Mouse (Mus musculus): ENCODE data around the gene Osbpl6. TPM values are rescaled to one million over a fixed set of nuclear protein-coding genes. Genes with fewer than 3 reads are reported as not detected.
A peak's percentile ranks its signal among the peaks of the same experiment; 100 is the strongest.

Osbpl6 gene
- total and polyA plus RNA-seq, 3 experiments: 5.9 to 13.5 (median 11.4) TPM

DNA sequence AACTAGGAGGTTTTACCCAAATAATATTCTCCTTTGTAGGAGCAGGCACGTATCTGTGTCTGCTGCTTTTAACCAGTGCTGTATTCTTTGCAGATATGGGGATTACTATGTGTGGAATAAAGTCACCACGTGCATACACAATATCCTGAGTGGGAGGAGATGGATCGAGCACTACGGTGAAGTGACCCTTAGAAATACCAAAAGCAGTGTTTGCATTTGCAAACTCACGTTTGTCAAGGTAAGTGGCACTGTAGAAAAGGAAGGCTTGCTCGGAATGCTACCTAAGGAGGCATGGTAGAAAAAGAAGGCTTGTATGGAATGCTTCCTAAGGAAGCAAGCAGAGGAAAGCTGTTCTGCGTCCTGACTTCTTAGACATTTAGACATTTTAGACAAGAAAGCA lies 183.9 kb downstream of the Osbpl6 start:
- TF ChIP-seq CTCF (IDR thresholded peaks at IDR 0.05) (no peak), EP300 (IDR thresholded peaks at IDR 0.05; ENCODE audit: insufficient read depth, low read depth, low read length) (no peak), POLR2A (IDR thresholded peaks at IDR 0.05; ENCODE audit: insufficient read depth, low read depth, low read length) (no peak)
- Histone ChIP-seq H3K36me3 (ENCODE audit: control insufficient read depth, insufficient read depth, low read length) (no peaks in the 10 kb centered on the region), H3K4me3 (no peak overlapping the region), H3K27me3 (ENCODE audit: control insufficient read depth, insufficient read depth, low read length) (no peaks in the 10 kb centered on the region), H3K27ac (no peak overlapping the region), H3K9ac (ENCODE audit: low read depth, low read length) (no peak overlapping the region), H3K4me1 (ENCODE audit: control insufficient read depth, insufficient read depth, low read length) (no peaks in the 10 kb centered on the region), H3K79me2 (replicated peaks; ENCODE audit: control insufficient read depth, insufficient read depth, low read length) (no peaks in the 10 kb centered on the region)
- DNase-seq: no peak
- intact Hi-C loops (cut with DNase I): no loop called here
- 91% methylated on average over 7 of the region's 7 CpGs for WGBS

DNA sequence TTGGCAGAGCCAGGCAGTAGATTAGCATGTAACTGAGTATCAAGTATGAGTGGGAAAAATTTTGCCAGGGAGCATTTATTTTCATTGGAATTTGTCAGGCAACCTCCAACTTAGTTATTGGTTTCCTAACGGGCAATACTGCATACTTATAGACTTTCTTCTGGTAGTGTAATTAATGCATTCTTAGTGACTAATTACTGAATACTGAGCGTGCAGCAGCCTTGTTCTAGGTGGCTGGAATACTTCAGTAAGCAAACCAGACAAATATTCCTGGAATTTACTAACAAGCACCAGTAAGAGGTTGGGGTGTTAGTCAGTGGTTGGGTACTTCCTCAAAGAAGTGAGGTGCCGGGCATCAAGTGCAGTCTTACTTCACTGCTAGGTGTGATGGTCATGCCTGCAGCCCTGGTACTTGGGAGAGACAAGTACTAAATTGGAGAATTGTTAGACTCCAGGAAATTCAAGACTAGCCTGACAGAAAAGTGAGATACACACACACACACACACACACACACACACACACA lies 186.2 kb downstream of the Osbpl6 start:
- no peaks in the 10 kb centered on the region for H3K79me2 ChIP-seq (replicated peaks; ENCODE audit: control insufficient read depth, insufficient read depth, low read length)
- H3K4me1 ChIP-seq (ENCODE audit: control insufficient read depth, insufficient read depth, low read length): no peaks in the 10 kb centered on the region
- 76% methylated on average over 3 of the region's 3 CpGs for WGBS
- H3K27ac ChIP-seq: no peak overlapping the region
- intact Hi-C loops (cut with DNase I): no loop called here
- TF ChIP-seq EP300 (IDR thresholded peaks at IDR 0.05; ENCODE audit: insufficient read depth, low read depth, low read length) (no peak), CTCF (IDR thresholded peaks at IDR 0.05) (no peak), POLR2A (IDR thresholded peaks at IDR 0.05; ENCODE audit: insufficient read depth, low read depth, low read length) (no peak)
- no peaks in the 10 kb centered on the region for H3K36me3 ChIP-seq (ENCODE audit: control insufficient read depth, insufficient read depth, low read length)
- no peak overlapping the region for H3K9ac ChIP-seq (ENCODE audit: low read depth, low read length)
- H3K4me3 ChIP-seq: no peak overlapping the region
- H3K27me3 ChIP-seq (ENCODE audit: control insufficient read depth, insufficient read depth, low read length): no peaks in the 10 kb centered on the region
- no peak for DNase-seq

DNA sequence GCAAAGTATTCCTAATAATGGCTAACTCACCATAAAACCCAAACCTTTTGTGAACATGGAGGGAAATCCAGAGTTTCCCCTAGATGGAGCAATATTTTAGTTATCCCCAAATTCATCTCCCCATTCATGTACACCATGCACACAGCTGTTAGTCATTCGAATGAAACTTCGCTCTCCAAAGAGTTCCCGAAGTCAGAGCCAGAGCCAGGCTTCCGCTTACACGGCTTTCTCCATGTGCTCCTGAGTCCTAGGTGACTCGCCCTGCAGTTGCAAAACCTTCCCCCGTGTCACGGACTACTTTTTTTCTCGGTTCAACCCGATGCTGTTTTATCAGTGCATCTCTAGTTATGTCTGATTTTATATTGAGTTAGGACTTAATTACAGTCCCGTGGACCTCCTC lies 191.2 kb downstream of the Osbpl6 start:
- intact Hi-C loops (cut with DNase I): no loop called here
- TF ChIP-seq POLR2A (IDR thresholded peaks at IDR 0.05; ENCODE audit: insufficient read depth, low read depth, low read length): no peak
- no peak for TF ChIP-seq CTCF (IDR thresholded peaks at IDR 0.05)
- no peak for TF ChIP-seq EP300 (IDR thresholded peaks at IDR 0.05; ENCODE audit: insufficient read depth, low read depth, low read length)
- Histone ChIP-seq H3K9ac (ENCODE audit: low read depth, low read length) (no peak overlapping the region), H3K4me1 (ENCODE audit: control insufficient read depth, insufficient read depth, low read length) (no peaks in the 10 kb centered on the region), H3K36me3 (ENCODE audit: control insufficient read depth, insufficient read depth, low read length) (no peaks in the 10 kb centered on the region), H3K27me3 (ENCODE audit: control insufficient read depth, insufficient read depth, low read length) (no peaks in the 10 kb centered on the region), H3K79me2 (replicated peaks; ENCODE audit: control insufficient read depth, insufficient read depth, low read length) (no peaks in the 10 kb centered on the region), H3K27ac (no peak overlapping the region), H3K4me3 (no peak overlapping the region)
- no peak for DNase-seq
- 86% methylated on average over 11 of the region's 11 CpGs for WGBS

DNA sequence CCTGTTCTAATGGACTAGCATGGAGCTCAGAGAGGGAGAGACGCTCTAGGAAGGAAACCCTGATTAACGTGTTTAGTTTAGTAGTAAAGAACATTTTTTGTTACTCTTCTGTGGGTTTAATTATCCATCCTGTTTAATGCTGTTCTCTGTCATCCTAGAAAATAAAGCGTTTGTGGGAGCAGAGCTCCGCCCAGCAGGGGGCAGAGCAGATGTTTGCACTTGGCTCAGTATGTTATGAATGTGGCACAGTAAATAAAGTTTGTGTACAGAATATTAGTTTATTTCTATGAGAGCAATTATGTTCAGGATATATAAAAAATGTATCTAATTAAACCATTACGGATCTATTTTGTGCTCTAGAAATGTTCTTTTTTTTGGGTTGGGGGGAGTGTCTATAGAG lies 192.9 kb downstream of the Osbpl6 start:
- Histone ChIP-seq H3K27ac (no peak overlapping the region), H3K79me2 (replicated peaks; ENCODE audit: control insufficient read depth, insufficient read depth, low read length) (no peaks in the 10 kb centered on the region), H3K36me3 (ENCODE audit: control insufficient read depth, insufficient read depth, low read length) (no peaks in the 10 kb centered on the region), H3K27me3 (ENCODE audit: control insufficient read depth, insufficient read depth, low read length) (no peaks in the 10 kb centered on the region), H3K4me3 (no peak overlapping the region), H3K4me1 (ENCODE audit: control insufficient read depth, insufficient read depth, low read length) (no peaks in the 10 kb centered on the region), H3K9ac (ENCODE audit: low read depth, low read length) (no peak overlapping the region)
- no peak for DNase-seq
- TF ChIP-seq EP300 (IDR thresholded peaks at IDR 0.05; ENCODE audit: insufficient read depth, low read depth, low read length) (no peak), CTCF (IDR thresholded peaks at IDR 0.05) (peak; percentile 54)
- WGBS: 71% methylated on average over 5 of the region's 5 CpGs
- intact Hi-C loops (cut with DNase I): no loop called here

DNA sequence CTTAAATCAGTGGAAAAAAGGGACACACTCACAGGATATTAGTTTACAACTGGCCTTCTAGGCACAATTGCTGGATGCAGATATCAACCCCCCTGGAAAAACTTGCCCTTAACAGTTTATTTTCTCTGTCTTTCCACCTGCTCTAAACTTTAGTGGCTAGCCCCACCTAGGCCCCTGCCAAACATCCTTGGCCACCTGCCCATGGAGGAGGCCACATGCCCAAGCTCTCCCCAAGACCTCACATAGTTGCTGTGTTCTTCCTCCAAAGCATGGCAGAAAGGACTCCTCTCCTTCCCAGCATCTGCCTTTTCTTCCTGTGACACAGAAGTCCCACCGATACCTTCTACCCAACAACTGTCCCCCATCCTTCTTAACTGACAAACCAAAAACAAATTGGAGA lies 195.9 kb downstream of the Osbpl6 start:
- Histone ChIP-seq H3K27me3 (ENCODE audit: control insufficient read depth, insufficient read depth, low read length) (no peaks in the 10 kb centered on the region), H3K27ac (no peak overlapping the region), H3K9ac (ENCODE audit: low read depth, low read length) (no peak overlapping the region), H3K4me3 (no peak overlapping the region), H3K79me2 (replicated peaks; ENCODE audit: control insufficient read depth, insufficient read depth, low read length) (no peaks in the 10 kb centered on the region), H3K36me3 (ENCODE audit: control insufficient read depth, insufficient read depth, low read length) (no peaks in the 10 kb centered on the region), H3K4me1 (ENCODE audit: control insufficient read depth, insufficient read depth, low read length) (no peaks in the 10 kb centered on the region)
- TF ChIP-seq CTCF (IDR thresholded peaks at IDR 0.05): no peak
- intact Hi-C loops (cut with DNase I): no loop called here
- DNase-seq: no peak
- 97% methylated on average over 1 of the region's 1 CpGs for WGBS

DNA sequence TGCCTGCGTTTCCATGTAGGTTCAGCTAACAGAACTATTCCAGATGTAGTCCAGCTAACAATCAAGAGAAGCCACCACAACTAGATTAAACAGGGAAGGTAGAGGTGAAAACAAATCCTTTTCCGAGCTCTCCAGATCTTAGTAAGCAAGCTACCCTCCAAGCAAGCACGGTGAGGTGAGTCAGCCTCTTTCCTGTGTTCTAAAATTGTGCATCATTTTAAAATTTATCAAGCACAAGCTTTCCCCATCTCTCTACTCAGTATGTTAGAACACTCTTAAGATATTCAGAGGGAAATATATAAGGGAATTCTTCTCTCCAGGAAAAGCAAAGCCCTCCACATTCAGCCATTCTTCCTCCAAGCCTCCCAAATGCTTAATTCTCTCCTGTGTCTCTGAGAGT lies 200.4 kb downstream of the Osbpl6 start:
- TF ChIP-seq CTCF (IDR thresholded peaks at IDR 0.05) (no peak), EP300 (IDR thresholded peaks at IDR 0.05; ENCODE audit: insufficient read depth, low read depth, low read length) (no peak), POLR2A (IDR thresholded peaks at IDR 0.05; ENCODE audit: insufficient read depth, low read depth, low read length) (no peak)
- H3K9ac ChIP-seq (ENCODE audit: low read depth, low read length): no peak overlapping the region
- intact Hi-C loops (cut with DNase I): no loop called here
- H3K4me3 ChIP-seq: no peak overlapping the region
- no peak for DNase-seq
- no peaks in the 10 kb centered on the region for H3K4me1 ChIP-seq (ENCODE audit: control insufficient read depth, insufficient read depth, low read length)
- H3K27ac ChIP-seq: no peak overlapping the region
- H3K79me2 ChIP-seq (replicated peaks; ENCODE audit: control insufficient read depth, insufficient read depth, low read length): no peaks in the 10 kb centered on the region
- WGBS: 76% methylated on average over 3 of the region's 3 CpGs
- no peaks in the 10 kb centered on the region for H3K27me3 ChIP-seq (ENCODE audit: control insufficient read depth, insufficient read depth, low read length)
- no peaks in the 10 kb centered on the region for H3K36me3 ChIP-seq (ENCODE audit: control insufficient read depth, insufficient read depth, low read length)
